Mouse (Mus musculus) E14TG2a.4 (cell line): ENCODE results near the gene Zfp90.

Source experiments
- CTCF ChIP-seq: conservative IDR thresholded peaks from 2 replicates; pipeline ENCODE4 v1.5.1; 2014; ENCODE audit warnings: low read length
- NANOG ChIP-seq: IDR thresholded peaks from 2 replicates; pipeline ENCODE4 v1.6.1; 2014; ENCODE audit warnings: borderline replicate concordance, low read length, mixed read lengths
- POU5F1 ChIP-seq: IDR thresholded peaks from 2 replicates; pipeline ENCODE4 v1.6.1; 2014; ENCODE audit warnings: low read length, borderline replicate concordance

DNA sequence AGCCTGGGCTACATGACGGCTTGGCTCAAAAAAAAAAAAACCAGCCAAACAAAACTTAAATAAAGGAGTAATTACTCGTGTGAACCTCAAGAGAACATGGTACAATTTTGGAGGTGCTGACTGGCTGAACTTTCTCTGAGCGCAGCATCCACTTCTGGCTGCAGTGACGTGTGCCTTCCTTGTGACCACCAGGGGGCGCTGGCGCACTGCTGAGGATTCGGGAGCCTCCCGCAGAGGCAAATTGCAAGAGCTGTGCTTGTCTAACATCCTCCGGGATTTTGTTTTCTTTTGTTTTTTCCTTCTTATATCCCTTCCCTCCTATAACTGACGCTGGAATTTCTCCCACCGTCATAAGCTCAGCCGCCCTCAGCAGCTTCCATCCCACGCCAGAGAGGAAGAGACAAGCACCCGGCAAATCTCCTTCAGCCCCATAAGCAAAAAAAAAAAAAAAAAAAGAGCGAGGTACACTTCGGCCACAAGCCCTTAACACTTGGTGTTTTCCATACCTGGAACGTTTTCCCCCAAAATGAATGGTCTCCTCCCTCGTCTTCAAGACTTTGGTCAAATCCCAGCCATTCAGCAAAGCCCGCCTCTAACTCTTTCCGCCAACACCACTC, 17.9 kb downstream of the Zfp90 start:
- TF ChIP-seq CTCF (peak; percentile 92), POU5F1 (no peak), NANOG (no peak)
